Mouse (Mus musculus) 416B (cell line): Measurements from ENCODE around the gene Dusp8.
"Not testable (repeated sequence)": the region's sequence is repeated elsewhere in the genome, so short reads cannot be mapped to it uniquely, and the experiment has no call there.

ENCODE experiments used
- DNase-seq: peaks from one replicate; pipeline ENCODE4 v3.0.0; 2011; ENCODE audit warnings: low read depth

Gene Dusp8

DNA sequence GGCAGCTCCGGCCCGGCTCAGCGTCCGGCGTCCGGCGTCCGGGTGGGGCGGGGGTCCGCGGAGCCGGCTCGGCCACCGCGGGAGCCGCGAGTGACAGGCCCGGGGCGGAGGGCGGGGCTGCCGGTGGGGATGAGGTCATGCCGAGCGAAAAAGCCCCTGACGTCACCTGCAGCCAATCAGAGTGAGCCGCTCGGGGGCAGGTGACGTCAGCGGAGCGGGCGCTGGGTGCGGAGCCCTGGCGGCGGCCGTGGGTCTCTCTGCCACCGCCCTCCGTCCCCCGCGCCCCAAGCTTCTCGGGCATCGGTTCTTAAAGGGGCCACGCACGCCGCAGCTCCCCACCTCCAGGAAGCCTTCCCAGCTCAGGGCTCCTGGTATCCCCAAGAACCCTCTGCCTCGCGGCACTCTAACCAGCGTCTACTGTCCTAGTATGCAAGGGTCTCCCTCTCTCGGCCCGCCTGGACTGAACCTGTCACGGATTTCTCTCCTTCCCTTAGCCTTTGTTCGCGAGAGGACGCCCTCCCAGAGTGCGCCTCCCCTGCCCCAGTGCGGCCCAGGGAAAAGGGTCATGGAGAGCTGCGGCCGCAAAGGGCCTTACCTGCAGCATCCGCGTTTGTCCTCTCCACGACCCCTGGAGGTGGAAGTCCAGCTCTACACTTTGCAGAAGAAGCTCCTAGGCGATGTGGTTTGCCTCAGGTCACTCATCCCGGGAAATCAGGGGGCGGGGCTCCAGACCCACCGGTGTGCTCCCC, at the start of gene Dusp8:
TSS of gene Dusp8 (minus strand) at position 661 of the 749 bp plus-strand sequence.
- DNase-seq, result no peak

DNA sequence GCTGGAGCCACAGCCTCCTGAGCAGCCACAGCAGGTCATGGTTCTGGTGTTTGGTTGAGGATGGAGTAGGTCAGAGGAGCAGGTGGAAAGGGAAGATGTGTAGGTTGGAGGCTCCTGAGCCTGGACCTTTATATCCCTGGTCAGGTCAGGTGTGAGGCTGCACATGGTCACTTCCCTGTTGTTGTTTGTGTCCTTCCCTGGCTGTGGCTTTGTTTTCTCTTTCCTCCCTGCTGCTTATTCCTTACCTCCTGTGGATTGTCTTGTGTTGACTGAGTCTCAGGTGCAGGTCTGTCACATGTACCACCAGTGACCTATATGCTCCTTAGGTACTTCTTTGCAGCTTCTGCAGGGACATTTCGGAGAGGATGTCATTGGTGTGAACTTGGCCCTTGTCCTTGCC, 48.9 kb upstream of the Dusp8 start, which contains the start of gene Gm45337:
TSS of gene Gm45337 (minus strand) at position 101 of the 400 bp plus-strand sequence.
- no peak for DNase-seq

DNA sequence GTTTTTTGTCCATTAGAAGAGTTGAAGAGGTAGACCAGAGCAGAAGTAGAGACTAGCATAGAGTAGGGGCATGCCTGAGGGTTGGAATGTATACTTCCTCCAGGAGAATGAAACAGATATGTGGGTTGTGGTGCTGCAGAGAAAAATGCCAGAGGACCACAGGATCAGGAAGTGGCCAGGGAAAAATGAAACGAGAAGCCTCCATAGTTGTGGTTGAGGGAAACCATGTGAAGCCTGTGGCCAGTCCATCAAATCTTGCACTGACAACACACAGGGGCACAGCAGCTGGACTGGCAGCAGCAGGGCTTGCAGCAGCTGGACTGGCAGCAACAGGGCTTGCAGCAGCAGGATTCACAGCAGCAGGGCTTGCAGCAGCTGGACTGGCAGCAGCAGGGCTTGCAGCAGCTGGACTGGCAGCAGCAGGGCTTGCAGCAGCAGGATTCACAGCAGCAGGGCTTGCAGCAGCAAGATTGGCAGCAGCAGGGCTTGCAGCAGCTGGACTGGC, 47.9 kb upstream of the Dusp8 start:
- DNase-seq, result peak; percentile 3

DNA sequence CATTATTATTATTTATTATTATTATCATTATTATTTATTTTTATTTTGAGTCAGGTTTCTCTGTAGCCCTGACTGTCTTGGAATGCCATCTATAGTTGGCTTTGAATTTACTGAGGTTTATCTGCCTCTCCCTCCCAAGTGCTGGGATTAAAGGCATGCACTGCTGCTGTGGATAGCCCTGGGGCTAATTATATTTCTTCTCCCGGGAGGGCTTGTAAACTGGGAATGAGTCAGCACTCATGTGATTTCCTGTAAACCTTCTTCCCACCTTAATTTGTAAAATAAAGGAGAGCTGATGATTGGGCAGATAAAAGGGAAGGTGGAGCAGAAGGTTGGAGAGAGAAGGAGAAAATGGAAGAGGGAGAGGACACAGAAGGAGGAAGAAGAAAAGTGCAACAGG, 45.1 kb upstream of the Dusp8 start:
- no peak for DNase-seq

DNA sequence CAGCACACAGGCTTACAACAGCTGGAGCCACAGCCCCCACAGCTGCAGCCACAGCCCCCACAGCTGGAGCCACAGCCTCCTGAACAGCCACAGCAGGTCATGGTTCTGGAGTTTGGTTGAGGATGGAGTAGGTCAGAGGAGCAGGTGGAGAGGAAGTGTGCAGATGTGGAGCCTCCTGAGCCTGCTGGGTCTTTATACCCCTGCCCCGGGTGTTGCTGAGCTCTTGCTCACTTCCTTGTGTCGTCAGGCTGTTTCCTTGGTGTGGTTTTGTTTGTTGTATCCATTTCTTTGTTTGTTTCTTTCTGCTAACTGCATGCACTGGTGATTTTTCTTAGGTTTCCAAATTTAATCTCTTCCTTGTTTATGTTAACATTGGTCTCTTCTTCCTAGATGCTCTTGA, 40.3 kb upstream of the Dusp8 start, which contains the start of gene Gm39115:
TSS of gene Gm39115 (minus strand) at position 101 of the 400 bp plus-strand sequence.
- not testable (repeated sequence) for DNase-seq

DNA sequence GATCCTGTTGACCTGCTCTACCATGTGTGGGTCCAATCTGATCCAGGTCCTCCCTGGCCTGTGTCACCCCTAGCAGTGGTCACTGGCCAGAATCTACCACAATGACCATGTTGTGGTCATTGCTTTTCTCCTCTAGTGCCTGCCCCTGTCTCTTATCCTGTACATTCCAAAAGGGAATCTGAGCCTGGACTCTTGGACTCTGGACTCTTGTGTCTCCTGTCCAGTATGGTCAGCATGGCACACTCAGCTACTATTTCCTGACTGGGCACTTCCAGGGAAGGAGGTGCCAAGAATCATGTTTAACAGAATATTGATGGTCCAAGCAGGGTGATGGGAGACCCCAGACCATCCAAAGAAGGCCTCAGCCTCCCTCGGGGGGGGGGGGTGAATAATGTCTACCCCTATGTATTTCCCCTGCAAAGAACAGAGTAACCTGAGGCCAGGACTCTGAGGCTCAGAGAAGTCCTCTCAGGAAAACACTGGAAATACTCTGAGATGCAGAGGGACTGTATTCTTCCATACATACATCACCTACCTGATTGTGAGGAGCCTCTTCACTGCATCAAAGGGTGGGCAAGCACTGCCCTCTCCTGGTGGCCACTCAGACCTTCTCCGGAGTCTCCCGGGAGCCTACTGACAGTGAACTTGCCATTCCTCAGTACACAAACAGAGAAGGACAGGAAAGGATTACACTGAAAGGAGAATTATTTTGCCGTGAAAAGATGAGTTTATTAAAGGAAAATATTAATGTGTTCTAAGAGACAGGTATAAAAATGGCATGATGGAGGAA, 38.8 kb upstream of the Dusp8 start:
- DNase-seq, result no peak

DNA sequence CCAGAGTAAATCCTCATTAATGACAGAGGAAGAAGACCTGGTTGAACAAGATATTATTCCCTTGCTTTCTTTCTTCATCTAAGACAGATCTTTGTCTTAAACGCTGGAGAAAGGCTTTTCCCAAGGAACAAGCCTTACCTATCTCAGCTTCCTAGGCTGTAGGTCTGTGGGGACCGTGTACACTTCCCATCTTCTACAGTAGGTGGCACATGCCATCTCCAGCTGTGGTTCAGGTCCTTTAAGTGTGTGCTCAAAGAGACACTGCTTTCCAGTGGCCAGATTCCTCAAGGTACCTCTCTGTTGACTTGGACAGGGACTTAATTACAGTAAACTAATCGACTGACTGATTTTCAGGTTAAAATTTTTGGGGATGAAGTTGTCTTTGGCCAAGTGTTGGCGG, 33.2 kb upstream of the Dusp8 start:
- DNase-seq, result peak; percentile 19

DNA sequence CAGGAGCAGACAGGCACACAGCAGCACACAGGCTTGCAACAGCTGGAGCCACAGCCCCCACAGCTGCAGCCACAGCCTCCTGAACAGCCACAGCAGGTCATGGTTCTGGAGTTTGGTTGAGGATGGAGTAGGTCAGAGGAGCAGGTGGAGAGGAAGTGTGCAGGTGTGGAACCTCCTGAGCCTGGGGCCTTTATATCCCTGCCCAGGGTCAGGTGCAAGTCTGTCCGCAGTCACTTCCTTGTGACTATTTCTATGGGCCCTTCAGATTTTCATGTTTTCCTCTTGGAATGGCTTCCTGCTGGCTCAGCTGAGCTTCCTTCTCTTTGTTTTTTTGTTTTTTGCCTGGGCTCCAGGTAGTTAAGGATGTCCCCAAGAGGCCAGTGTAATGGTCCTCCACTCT, 25.0 kb upstream of the Dusp8 start, which contains the start of gene Gm45618:
TSS of gene Gm45618 (minus strand) at position 101 of the 400 bp plus-strand sequence.
- DNase-seq, result not testable (repeated sequence)

DNA sequence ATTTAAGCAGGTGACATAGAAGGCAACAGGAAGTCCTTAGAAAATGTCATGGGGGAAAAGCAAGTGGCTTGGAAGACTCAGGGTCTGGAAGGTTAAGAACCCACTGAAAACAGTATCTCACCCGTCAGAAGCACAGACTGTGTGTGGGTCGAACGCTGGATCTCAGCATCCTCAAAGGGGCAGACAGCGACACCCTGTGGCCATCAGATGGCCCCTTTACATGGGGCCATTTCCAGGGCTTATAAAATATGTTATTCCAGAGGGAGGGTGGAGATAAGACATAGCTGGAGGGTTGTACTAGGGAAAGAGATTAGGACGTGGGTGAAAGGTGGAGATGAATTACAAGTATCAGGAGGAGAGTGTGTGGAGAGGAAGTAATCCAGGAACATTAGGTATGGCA, 24.0 kb upstream of the Dusp8 start:
- peak; percentile 26 for DNase-seq

DNA sequence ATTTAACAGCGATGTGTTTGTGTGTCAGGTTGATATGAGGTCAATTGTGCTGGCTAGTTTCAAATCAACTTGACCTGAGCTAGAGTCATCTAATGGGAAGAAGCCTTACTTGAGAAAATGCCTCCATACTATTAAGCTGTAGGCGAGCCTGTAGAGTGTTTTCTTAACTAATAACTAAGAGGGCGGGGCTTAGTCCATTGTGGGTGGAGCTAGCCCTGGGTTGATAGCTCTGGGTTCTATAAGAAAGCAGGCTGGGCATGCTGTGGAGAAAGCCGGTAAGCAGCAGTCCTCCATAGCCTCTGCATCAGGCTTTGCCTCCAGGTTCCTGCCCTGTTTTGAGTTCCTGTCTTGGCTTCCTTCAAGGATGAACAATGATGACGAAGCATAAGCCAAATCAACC, 9.1 kb upstream of the Dusp8 start:
- peak; percentile 43 for DNase-seq

DNA sequence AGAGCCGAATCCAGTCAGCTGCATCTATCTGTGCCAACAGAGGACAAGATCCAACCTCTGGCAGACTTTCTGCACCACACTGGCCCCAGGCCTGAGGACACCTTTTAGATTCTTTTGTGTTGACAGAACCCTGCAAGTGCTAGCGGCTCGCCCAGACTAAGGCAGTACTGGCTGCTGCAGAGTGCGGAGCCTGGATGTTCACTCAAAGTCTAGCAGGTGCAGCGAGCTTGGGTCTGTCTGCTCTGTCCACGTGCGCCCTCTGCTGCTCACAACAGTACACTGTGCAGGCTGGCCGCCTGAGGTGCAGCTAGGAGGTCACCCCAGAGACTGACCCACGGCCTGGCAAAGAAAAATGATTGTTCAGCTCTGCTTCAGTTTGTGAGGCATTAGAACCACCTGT, 2.1 kb upstream of the Dusp8 start:
- peak; percentile 70 for DNase-seq

DNA sequence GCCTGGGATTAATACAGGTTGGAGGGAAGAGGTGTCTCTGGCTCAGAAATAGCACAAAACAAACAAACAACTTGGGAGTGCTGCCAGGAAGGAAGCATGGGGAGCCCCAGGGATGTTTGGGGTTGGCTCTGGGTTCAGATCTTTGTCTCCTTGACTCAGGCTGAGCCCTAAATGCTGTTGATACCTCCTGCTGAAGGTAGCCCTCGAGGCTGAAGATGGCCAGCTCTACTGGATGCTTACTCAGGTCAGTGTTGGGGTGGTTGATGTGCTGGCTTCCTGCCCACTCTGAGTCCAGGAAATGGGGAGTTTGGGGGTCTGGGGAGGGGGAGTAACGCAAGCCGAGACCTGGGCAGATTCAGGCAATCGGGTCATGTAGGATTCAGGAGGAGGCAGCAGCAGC, 1.1 kb upstream of the Dusp8 start:
- DNase-seq, result no peak

DNA sequence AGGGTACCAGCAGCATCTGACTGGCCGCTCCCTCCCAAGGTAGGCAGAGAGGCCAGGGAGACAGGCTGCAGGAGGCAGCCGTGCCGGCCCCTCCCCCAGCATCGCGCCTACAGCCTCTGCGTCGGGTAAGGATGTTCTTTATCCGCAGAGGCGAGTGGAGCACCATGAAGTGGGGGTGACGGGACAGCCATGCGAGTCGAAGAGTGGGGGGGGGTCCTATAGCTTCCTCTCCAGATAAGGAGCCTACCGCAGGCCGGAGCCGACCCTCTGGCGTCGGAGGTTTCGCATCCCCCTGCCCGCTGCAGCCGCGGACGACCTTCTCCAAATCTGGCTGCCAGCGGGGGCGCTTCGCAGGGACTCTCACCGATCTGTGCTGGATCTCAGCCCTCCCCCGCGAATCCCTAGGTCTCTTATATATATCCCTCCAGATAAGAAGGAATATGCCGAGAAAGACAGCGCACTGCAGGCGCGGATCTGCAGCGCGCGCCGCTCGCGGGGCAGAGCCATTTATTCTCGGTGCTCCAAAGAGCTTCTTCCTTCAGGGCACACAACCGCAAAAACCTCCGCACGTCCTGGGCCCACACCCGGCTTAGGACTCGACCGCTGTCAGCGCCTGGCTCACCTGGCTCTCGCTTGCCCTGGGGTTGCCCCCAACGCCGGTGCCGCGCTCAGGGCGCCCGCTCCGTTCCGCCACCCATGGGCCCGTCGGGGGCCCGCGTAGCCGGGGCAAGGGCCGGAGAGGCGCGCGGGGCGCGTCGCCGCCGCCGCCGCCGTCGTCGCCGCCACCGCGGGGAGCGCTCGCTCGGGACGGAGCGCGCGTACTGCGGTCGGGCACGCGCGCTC, 1.1 kb downstream of the Dusp8 start:
- DNase-seq, result no peak

DNA sequence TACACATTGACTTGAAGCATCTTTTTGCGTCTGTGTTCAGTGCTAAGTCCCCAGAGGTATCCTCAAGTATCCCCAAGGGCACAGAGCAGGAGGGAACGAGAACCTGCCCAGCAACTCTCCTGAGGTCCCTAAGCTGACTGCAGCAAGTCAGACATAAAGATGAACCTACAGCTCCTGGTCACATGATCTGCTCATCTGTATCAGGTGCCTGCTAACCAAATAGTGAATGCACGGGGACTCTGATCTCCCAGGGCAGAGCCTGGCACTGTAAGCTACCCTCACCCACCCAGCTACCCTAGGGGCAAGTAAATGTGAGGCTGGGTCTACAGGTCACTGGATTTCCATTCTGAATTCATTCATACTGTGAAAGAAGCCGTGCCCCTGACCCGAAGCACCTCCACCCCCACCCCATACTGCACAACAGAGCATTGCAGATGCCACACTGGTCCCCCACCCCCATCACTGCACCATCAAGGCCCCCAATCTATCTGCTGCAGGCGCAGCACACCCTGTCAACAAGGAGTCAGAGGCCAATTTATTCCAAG, 1.9 kb downstream of the Dusp8 start:
- DNase-seq, result no peak

DNA sequence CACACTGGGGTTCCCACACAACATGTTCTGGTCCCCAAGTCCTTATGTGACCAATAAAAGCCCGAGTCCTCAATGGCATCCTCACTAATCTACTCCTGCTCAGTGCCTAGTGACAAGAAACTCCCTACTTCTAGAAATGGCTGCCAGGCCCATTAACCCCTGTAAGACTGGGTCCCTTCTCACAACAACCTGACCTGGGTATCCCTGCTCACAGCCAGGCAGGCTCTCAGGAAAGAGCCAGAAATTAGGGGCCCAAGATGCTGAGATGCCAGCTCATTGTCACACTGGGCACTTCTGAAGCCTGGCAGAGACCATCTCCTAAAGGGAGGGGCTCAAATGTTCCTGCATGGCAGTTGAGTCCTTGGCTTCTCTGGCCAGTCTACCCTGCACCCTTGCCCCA, 2.7 kb downstream of the Dusp8 start:
- no peak for DNase-seq

DNA sequence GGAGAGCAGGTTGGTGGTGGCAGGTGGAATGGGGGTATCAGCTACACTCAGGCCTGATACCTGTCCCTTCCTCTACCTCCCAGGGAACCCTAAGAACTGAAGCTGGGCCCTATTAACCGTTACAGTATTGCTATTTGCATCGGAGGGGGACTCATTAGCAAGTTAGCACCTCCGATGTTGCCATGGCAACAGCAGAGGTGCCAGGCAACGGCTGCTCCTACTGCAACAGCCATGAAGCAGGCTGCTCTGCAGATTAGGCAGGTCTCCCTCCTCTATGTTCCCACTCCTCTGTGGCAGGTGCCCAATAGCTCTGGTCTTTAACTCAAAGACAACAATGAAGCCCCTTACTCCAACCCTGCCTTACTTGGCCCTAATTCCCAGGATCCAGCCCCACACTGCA, 3.8 kb downstream of the Dusp8 start:
- no peak for DNase-seq

DNA sequence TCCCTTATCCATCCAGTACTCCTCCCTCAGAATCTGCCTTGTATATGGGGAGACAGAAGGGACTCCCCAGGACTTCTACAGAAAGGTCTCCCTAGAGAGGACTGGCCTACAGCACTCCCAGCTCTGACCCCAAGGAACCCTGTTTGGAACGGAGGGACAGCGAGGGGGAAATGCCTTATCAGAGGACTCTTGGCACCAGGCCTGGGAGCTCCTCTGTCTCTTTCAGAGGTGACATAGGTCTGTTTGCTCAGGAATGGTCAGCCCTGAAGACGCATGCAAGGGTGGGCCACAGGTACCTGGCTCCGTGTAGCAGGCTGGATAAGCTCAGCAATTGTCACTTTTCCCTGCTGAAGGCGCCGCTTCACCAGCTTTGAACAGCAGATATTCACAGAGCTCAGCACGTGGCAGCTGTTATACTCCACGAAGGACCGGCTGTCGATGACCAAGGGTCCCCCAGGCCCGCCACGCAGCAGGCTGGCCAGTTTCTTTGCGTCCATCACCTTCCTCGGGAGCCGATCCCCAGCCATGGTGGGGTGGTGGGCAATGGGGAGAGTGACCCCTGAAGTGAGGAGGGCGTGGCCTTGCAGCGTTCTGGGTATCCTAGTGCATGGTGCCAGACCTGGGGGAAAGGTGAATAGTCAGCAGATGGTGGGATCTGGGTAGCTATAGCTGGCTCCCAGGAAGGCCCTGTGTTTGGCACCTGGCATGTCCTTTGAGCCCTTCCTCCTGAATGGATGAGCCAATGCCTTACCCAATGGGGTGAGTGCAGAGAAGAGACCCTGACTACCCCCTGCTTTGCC, 5.8 kb downstream of the Dusp8 start:
- no peak for DNase-seq

DNA sequence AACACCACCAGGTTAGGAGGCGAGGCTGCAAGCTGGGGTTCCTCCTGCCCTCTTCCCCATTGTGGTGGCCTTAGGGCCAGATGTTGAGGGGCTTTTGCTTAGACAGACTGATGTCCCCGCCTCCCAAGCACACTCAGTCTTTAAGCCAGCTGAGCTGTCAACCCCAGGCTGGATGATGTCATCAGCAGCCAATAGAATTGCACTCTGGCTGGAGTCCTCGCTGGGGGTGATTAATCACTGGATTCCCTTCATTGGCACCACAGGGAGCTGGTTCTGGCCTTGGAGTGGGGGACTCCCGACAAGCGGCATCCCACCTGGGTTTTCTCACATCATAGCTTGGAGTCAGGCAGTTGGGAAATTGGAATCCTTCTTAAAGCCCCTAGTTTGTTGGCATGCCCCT, 6.8 kb downstream of the Dusp8 start:
- DNase-seq, result peak; percentile 21

DNA sequence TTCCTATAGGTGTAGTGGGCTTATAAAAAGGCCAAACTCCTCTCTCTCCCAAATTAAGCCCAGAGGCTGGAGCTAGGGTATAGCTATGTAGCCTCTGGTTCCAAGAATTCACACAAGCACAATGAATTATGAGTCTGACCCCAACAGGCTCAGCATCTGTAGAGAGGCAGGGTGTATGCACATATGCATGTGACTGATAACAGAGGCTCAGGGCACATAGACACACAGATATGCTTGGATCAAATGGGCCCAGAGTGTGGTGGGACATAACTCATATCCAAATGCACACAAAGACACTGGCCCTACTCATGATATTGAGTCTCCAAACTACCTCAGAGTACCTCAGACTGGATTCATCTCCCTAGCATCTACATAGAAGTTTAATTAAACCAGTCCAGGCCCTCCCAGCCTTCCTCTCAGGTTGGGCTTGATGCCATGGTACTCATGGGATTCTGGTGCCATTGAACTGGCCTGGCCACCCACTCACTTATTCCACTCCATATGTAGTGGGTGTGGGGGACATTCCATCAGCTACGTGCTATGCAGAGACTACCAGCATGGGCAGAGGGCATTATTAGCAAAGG, 8.5 kb downstream of the Dusp8 start:
- no peak for DNase-seq

DNA sequence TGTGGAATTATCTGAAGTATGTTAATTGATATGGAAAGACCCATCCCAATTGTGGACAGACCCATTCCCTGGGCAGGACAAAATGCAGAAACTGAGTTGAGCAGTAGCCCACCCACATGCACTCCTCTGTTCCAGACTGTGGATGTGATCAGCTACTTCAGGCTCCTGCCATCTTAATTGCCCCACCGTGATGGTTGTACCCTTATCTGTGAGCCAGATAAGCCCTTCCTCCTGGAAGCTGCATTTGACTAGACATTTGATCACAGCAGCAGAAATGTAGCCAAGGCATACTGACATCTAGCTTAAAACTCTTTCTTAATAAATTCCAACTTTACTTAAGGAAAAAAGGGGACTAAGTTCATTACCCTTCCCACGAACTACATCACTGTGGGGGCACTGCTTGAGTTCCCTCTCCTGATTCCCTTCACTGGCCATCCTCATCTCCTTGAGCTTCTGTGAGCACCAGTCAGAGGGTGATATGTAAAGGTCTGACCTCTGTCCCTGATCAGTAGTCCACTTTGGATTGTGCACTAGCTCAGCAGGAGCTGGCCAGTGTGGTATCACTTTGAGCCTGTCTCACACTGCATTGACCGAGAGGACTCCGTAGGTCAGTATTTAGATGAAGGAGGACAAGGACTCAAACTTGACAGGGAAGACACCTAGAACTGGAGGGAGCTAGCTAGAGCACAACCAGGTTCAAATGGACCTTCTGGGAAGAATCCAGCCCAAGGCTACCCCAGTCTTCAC, 9.3 kb downstream of the Dusp8 start:
- no peak for DNase-seq
